ENCODE assay signal across 7 mouse cellular contexts in the genomic region with DNA sequence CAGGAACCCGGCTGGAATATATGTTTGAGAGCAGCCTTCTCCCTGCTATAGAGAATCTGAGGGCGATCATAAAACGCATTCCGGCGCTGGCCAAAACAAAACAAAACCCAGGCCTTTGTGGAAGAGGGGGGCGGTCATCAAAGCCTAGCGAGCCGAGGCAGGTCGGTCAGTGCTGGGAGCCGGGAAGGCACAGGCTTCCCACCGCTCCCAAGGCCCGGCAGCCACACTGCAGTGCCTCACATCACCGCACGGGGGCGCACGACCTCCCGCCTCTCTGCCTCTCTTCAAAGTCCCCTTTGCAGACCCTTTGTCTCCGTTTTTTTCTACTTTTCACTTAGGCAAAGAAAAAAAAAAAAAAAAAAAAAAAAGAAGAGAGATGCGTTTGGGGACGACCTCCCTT. TPM values are rescaled to one million over a fixed set of nuclear protein-coding genes. Genes with fewer than 3 reads are reported as not detected.
DNase-seq lines count a peak whose midpoint lies in the region; ATAC-seq lines count a peak whose summit lies in the region.

No protein-coding gene starts in this region.

- peak; percentile 64 for DNase-seq in R1 (ENCODE audit: low read depth, low spot score)
- DNase-seq in cerebellum, adult 8-10 months: peak; percentile 36
- peak; percentile 37 for DNase-seq in induced T-regulatory cell, adult 2 months (ENCODE audit: low read depth)
- peak; percentile 80 for DNase-seq in left cerebral cortex, postnatal 4 days

- H3K27me3 ChIP-seq in forebrain, embryonic 16.5 days (replicated peaks; ENCODE audit: control insufficient read depth, insufficient read depth, low read length): no peaks in the 10 kb centered on the region; the same call in 1 of the 2 replicates
- peaks cover 44% of the 10 kb centered on the region for H3K27me3 ChIP-seq in midbrain, embryonic 12.5 days
- H3K27me3 ChIP-seq in stomach, embryonic 15.5 days (replicated peaks): no peaks in the 10 kb centered on the region

- H3K9me3 ChIP-seq in forebrain, embryonic 16.5 days (ENCODE audit: control insufficient read depth, low read length): no peaks in the 10 kb centered on the region
- H3K9me3 ChIP-seq in midbrain, embryonic 12.5 days: no peaks in the 10 kb centered on the region
- no peaks in the 10 kb centered on the region for H3K9me3 ChIP-seq in stomach, embryonic 15.5 days

- H3K9ac ChIP-seq in forebrain, embryonic 16.5 days (replicated peaks; ENCODE audit: low read depth, low read length): no peak overlapping the region
- H3K9ac ChIP-seq in midbrain, embryonic 12.5 days (replicated peaks): peak overlapping the region; percentile 43
- H3K9ac ChIP-seq in stomach, embryonic 15.5 days: no peak overlapping the region

- intact Hi-C loops in left cerebral cortex, postnatal 4 days (cut with DNase I): loop anchor here (10.0 kb wide), 1 partner anchor 282 kb away; no protein-coding TSS in a partner anchor

- 0 out of 2 replicates have a peak, but pooled peaks cover 4% of the 10 kb centered on the region for H3K4me1 ChIP-seq in forebrain, embryonic 16.5 days (replicated peaks; ENCODE audit: control insufficient read depth, insufficient read depth, low read length)
- H3K4me1 ChIP-seq in midbrain, embryonic 12.5 days: 0 out of 2 replicates have a peak, but pooled peaks cover 6% of the 10 kb centered on the region
- H3K4me1 ChIP-seq in stomach, embryonic 15.5 days: no peaks in the 10 kb centered on the region

- H3K4me3 ChIP-seq in forebrain, embryonic 16.5 days (replicated peaks; ENCODE audit: low read length): no peak overlapping the region
- H3K4me3 ChIP-seq in midbrain, embryonic 12.5 days: no peak overlapping the region
- no peak overlapping the region for H3K4me3 ChIP-seq in stomach, embryonic 15.5 days (replicated peaks)

- H3K27ac ChIP-seq in forebrain, embryonic 16.5 days (ENCODE audit: low read length): no peak overlapping the region
- no peak overlapping the region for H3K27ac ChIP-seq in midbrain, embryonic 12.5 days (replicated peaks)
- H3K27ac ChIP-seq in stomach, embryonic 15.5 days: no peak overlapping the region

- no peaks in the 10 kb centered on the region for H3K36me3 ChIP-seq in forebrain, embryonic 16.5 days (ENCODE audit: control insufficient read depth, insufficient read depth)
- no peaks in the 10 kb centered on the region for H3K36me3 ChIP-seq in midbrain, embryonic 12.5 days
- H3K36me3 ChIP-seq in stomach, embryonic 15.5 days: no peaks in the 10 kb centered on the region

- peak overlapping the region; percentile 22; the same call in 1 of the 2 replicates for H3K4me2 ChIP-seq in forebrain, embryonic 16.5 days (ENCODE audit: low read length)
- H3K4me2 ChIP-seq in midbrain, embryonic 12.5 days (replicated peaks): peak overlapping the region; percentile 43
- peak overlapping the region; percentile 37; the same call in 1 of the 2 replicates for H3K4me2 ChIP-seq in stomach, embryonic 15.5 days

- no peak; the same call in 1 of the 2 replicates for ATAC-seq in forebrain, embryonic 16.5 days
- ATAC-seq in midbrain, embryonic 12.5 days (ENCODE audit: low FRiP score, low read depth): peak; percentile 62; the same call in 1 of the 2 replicates
- no peak for ATAC-seq in stomach, embryonic 15.5 days (ENCODE audit: insufficient read depth, low FRiP score, low read depth)

- 3% methylated on average over 20 of the region's 20 CpGs for WGBS in forebrain, embryonic 16.5 days
- WGBS in midbrain, embryonic 12.5 days: 2% methylated on average over 20 of the region's 20 CpGs
- WGBS in stomach, embryonic 15.5 days: 5% methylated on average over 20 of the region's 20 CpGs

RNA-seq across cellular contexts. Expression of a gene that starts 23.8 kb away (rescaled TPM):
- polyA plus RNA-seq in forebrain, embryonic 16.5 days (2015; fragmentation: Nextera tagmentation; extraction: Ambion mirVana): 0.17 TPM in 1 of 2 replicates, not detected in the other
- total RNA-seq in left cerebral cortex, postnatal 4 days (2021): not detected
- 0.69 and 1.6 TPM in 2 replicates for polyA plus RNA-seq in midbrain, embryonic 12.5 days (2016; fragmentation: Nextera tagmentation; extraction: Ambion mirVana)
- polyA plus RNA-seq in stomach, embryonic 15.5 days (2015; fragmentation: Nextera tagmentation; extraction: Ambion mirVana): 22.3 and 37.0 TPM in 2 replicates

RNA-seq across cellular contexts. Expression of a gene that starts 47.2 kb away (rescaled TPM):
- polyA plus RNA-seq in forebrain, embryonic 16.5 days (2015; fragmentation: Nextera tagmentation; extraction: Ambion mirVana): 5.7 and 10.5 TPM in 2 replicates
- total RNA-seq in left cerebral cortex, postnatal 4 days (2021): 1 to 10 TPM; 3.6 to 4.1 TPM
- 18.3 and 30.9 TPM in 2 replicates for polyA plus RNA-seq in midbrain, embryonic 12.5 days (2016; fragmentation: Nextera tagmentation; extraction: Ambion mirVana)
- 60.6 and 65.7 TPM in 2 replicates for polyA plus RNA-seq in stomach, embryonic 15.5 days (2015; fragmentation: Nextera tagmentation; extraction: Ambion mirVana)
